Mouse (Mus musculus) neutrophil, adult 83 days (primary cell): Measurements from ENCODE around the gene Gm4767. TPM values are rescaled to one million over a fixed set of nuclear protein-coding genes. Genes with fewer than 3 reads are reported as not detected.

Source experiments
- total RNA-seq, 2 experiments: library from RNA; stranded (reverse); gene quantifications; one replicate each; pipeline ENCODE4 v1.2.4; 2023

Gm4767 gene
- total RNA-seq: 1 to 10 TPM; 1.2 to 1.8 TPM

GRCm38 (mm10) chr10:81811899-81812298 is at the start of gene Gm4767:
Gm4767 (plus strand) TSS chr10:81812186.

DNA sequence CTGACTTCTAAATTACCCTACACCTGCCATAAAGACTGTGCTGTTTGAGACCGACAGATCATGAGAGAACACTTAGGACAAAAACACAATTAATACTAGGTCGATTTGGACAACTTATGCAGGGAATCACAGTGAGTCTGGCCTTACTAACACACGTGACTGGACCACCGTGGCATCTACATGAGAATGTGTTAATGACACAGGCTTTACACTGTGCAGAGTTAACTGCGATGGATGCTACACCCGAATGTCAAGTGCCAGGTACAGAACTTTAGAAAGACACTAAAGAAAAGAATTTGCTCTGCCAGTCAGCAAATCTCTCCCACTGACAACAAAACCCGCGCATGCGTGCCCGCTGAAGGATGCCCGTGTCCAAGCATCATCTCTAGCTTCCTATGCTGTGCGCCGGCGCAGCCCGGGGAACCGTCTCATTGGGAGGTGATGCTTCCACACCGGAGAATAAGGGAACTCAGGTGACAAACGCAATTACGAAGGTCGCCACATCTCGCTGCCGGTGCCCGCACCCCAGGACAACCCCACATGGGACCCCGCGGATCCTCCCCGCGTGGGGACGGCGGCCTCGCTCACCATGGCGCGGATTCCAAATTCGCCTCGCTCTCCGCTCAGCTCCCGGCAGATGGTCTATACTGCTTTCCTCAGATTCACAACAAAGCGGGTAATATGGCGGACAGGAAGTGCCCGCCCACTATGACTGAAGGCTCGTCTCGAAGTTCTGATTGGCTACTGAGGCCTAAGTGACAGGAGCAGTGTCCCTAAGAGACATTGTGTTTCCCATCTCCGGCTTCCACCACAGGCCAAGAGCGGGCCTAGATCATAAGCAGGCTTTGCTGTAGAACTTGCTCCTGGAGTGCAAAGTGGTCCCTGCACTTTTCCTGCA is 41.2 kb upstream of the Gm4767 start, which contains the start of gene Gm3055:
Gene Gm3055, minus strand, starts transcription at position 656 of the 898 bp plus-strand sequence.

GRCm38 (mm10) chr10:81863409-81864407 is 51.7 kb downstream of the Gm4767 start, which contains the start of gene Gm32687:
Gm32687 (plus strand) TSS chr10:81863934.

Other genes with a start within 250 kb of the Gm4767 start
- gene Tle2, start 237.6 kb upstream of the Gm4767 start, total RNA-seq: 1 to 10 TPM; 1.4 to 1.5 TPM
- gene Tle6, start 211.1 kb upstream of the Gm4767 start, total RNA-seq: 1 to 10 TPM; 3.9 to 4.4 TPM
- 1 to 10 TPM; 1.3 to 1.6 TPM for gene BC025920, start 205.9 kb upstream of the Gm4767 start, total RNA-seq
- 10 to 100 TPM; 12.8 to 13.5 TPM for gene Sirt6, start 184.4 kb upstream of the Gm4767 start, total RNA-seq
- gene Ankrd24, start 183.6 kb upstream of the Gm4767 start, total RNA-seq: 1 to 10 TPM; 2.0 to 2.9 TPM
- 1 to 10 TPM in 1 of 2 experiments, under 1 TPM in 1; 0.97 to 1.2 TPM for gene Gm10778, start 163.1 kb upstream of the Gm4767 start, total RNA-seq
- gene Zfp433, start 107.4 kb upstream of the Gm4767 start, total RNA-seq: 1 to 10 TPM; 4.3 to 4.7 TPM
- 1 to 10 TPM; 1.0 TPM for gene Gm3055, start 41.0 kb upstream of the Gm4767 start, total RNA-seq
- gene Gm32687, start 51.7 kb downstream of the Gm4767 start, total RNA-seq: under 1 TPM; 0.33 to 0.66 TPM
- under 1 TPM in 1 of 2 experiments, not detected in 1; 0.44 TPM for gene Zfp781, start 118.3 kb downstream of the Gm4767 start, total RNA-seq
- gene Zfp873, start 235.9 kb downstream of the Gm4767 start, total RNA-seq: 1 to 10 TPM; 1.5 to 1.6 TPM